Mouse (Mus musculus): ENCODE measurements around the gene Tlr2.

Gene Tlr2

GRCm38 (mm10) chr3:83823774-83824173 is 17.8 kb downstream of the Tlr2 start:
- no peak for DNase-seq

GRCm38 (mm10) chr3:83816372-83816925 is 25.1 kb downstream of the Tlr2 start:
- DNase-seq, result no peak

GRCm38 (mm10) chr3:83812863-83813262 is 28.7 kb downstream of the Tlr2 start:
- no peak for DNase-seq

- no peak for DNase-seq
Observed at GRCm38 (mm10) chr3:83811987-83812386, 29.6 kb downstream of the Tlr2 start.

GRCm38 (mm10) chr3:83808483-83808882 is 33.1 kb downstream of the Tlr2 start:
- no peak for DNase-seq

GRCm38 (mm10) chr3:83801649-83802155 is 39.9 kb downstream of the Tlr2 start:
- no peak for DNase-seq

- no peak for DNase-seq
Observed at GRCm38 (mm10) chr3:83799486-83799885, 42.1 kb downstream of the Tlr2 start.

- peak; percentile 70 for DNase-seq
Observed at GRCm38 (mm10) chr3:83797828-83798227, 43.7 kb downstream of the Tlr2 start.

GRCm38 (mm10) chr3:83797098-83797497 is 44.5 kb downstream of the Tlr2 start:
- no peak for DNase-seq

GRCm38 (mm10) chr3:83791444-83791843 is 50.1 kb downstream of the Tlr2 start:
- DNase-seq, result no peak

GRCm38 (mm10) chr3:83789651-83790451 is 51.7 kb downstream of the Tlr2 start:
- peak; percentile 42 for DNase-seq

GRCm38 (mm10) chr3:83787776-83788305 is 53.7 kb downstream of the Tlr2 start:
- no peak for DNase-seq

GRCm38 (mm10) chr3:83787086-83787485 is 54.5 kb downstream of the Tlr2 start:
- no peak for DNase-seq

Data from kidney, postnatal 10 days (tissue).